Mouse (Mus musculus) brain, embryonic 14.5 days (tissue): Measurements from ENCODE around the gene Tmbim1.

Source experiments
- CTCF ChIP-seq: fragments of 200-500 bp; IDR thresholded peaks from 2 replicates; pipeline ENCODE4 v1.5.1; 2012; ENCODE audit warnings: inconsistent platforms, mild to moderate bottlenecking, moderate library complexity, borderline replicate concordance; ENCODE audit not compliant: insufficient read depth, insufficient read length; ENCODE audit errors: extremely low read depth
- POLR2A ChIP-seq: fragments of 200-500 bp; IDR thresholded peaks from 2 replicates; pipeline ENCODE4 v1.6.1; 2012; ENCODE audit warnings: mild to moderate bottlenecking, inconsistent platforms, borderline replicate concordance; ENCODE audit not compliant: poor library complexity, insufficient read depth, insufficient read length, severe bottlenecking; ENCODE audit errors: extremely low read depth

- TF ChIP-seq POLR2A (no peak), CTCF (no peak)
These were observed 66.3 kb downstream of the Tmbim1 start for GRCm38 (mm10) chr1:74239162-74239561.
